Mouse (Mus musculus) stomach, postnatal 0 days (tissue): ENCODE measurements around the gene Med26. TPM values are rescaled to one million over a fixed set of nuclear protein-coding genes. Genes with fewer than 3 reads are reported as not detected.

Source experiments
- ATAC-seq: fragments of 200-750 bp; cut with Nextera tagmentation; 2 replicates; pipeline ENCODE4 v1.8.0; 2017; ENCODE audit not compliant: low FRiP score, low TSS enrichment
- DNase-seq: peaks from one replicate; pipeline ENCODE4 v3.0.0-alpha.2; 2016; ENCODE audit warnings: low spot score
- H3K27ac ChIP-seq: fragments of 300-500 bp; sonication (generic); replicated peaks from 2 replicates; pipeline ENCODE4 v1.5.1; 2014; ENCODE audit warnings: mild to moderate bottlenecking, control low read depth
- H3K27me3 ChIP-seq: fragments of 300-500 bp; sonication (generic); 2 replicates; pipeline ENCODE4 v1.6.1; 2014; ENCODE audit warnings: low read length; ENCODE audit not compliant: control insufficient read depth, insufficient read depth
- H3K36me3 ChIP-seq: fragments of 300-500 bp; sonication (generic); 2 replicates; pipeline ENCODE4 v1.6.1; 2014; ENCODE audit warnings: low read length, mixed read lengths; ENCODE audit not compliant: control insufficient read depth, insufficient read depth
- H3K4me1 ChIP-seq: fragments of 300-500 bp; sonication (generic); replicated peaks from 2 replicates; pipeline ENCODE4 v1.6.1; 2014; ENCODE audit warnings: antibody characterized with exemption; ENCODE audit not compliant: control insufficient read depth, insufficient read depth
- H3K4me2 ChIP-seq: fragments of 300-500 bp; sonication (generic); replicated peaks from 2 replicates; pipeline ENCODE4 v1.6.1; 2014; ENCODE audit warnings: low read depth, mild to moderate bottlenecking, control low read depth, moderate library complexity
- H3K4me3 ChIP-seq: fragments of 300-500 bp; sonication (generic); 2 replicates; pipeline ENCODE4 v1.5.1; 2014; ENCODE audit warnings: low read depth, low read length, control low read depth
- H3K9ac ChIP-seq: fragments of 300-500 bp; sonication (generic); 2 replicates; pipeline ENCODE4 v1.6.1; 2014; ENCODE audit warnings: mild to moderate bottlenecking, low read length, control low read depth, mixed read lengths
- H3K9me3 ChIP-seq: fragments of 300-500 bp; sonication (generic); 2 replicates; pipeline ENCODE4 v1.6.1; 2016; ENCODE audit warnings: low read length; ENCODE audit not compliant: control insufficient read depth
- CTCF ChIP-seq: IDR thresholded peaks from 2 replicates; pipeline ENCODE4 v1.5.1; 2016; ENCODE audit warnings: antibody characterized with exemption, low read depth, mild to moderate bottlenecking, moderate library complexity
- EP300 ChIP-seq: optimal IDR thresholded peaks from 2 replicates; pipeline ENCODE3; 2016; ENCODE audit warnings: antibody characterized with exemption
- WGBS: fragments of 180-500 bp; shearing (Covaris S2); extraction: QIAGEN DNeasy Blood & Tissue Kit; methylation state at CpG from one replicate; pipeline ENCODE4 v1.1.7; 2014; 5-methylcytosine and 5-hydroxymethylcytosine counted together
- polyA plus RNA-seq: library from polyadenylated mRNA; unstranded; fragments of >200 nt; fragmentation: Nextera tagmentation; extraction: Ambion mirVana; gene quantifications from 2 replicates; pipeline ENCODE4 v1.2.1, GENCODE M21; 2015

Med26 gene
- polyA plus RNA-seq, 1 experiment from 2014 or later, result 7.1 TPM

GRCm38 (mm10) chr8:72572507-72572906, 24.4 kb upstream of the Med26 start:
- peak overlapping the region; percentile 97 for H3K27ac ChIP-seq
- no peaks in the 10 kb centered on the region for H3K27me3 ChIP-seq
- H3K4me2 ChIP-seq, result peak overlapping the region; percentile 86
- 7% methylated on average over 10 of the region's 10 CpGs for WGBS
- peak overlapping the region; percentile 72 for H3K9ac ChIP-seq
- no peak for ATAC-seq
- DNase-seq, result no peak
- H3K4me1 ChIP-seq, result peaks cover 6% of the 10 kb centered on the region; the same call in 1 of the 2 replicates
- no peaks in the 10 kb centered on the region for H3K9me3 ChIP-seq
- H3K4me3 ChIP-seq, result peak overlapping the region; percentile 63
- no peak for TF ChIP-seq EP300
- H3K36me3 ChIP-seq, result peaks cover 3% of the 10 kb centered on the region; the same call in 1 of the 2 replicates

GRCm38 (mm10) chr8:72571611-72572473, 23.8 kb upstream of the Med26 start, which contains the start of gene Tmem38a:
Gene Tmem38a (plus strand): TSS chr8:72572055.
- DNase-seq (peak; percentile 80), ATAC-seq (peak; percentile 27; the same call in 1 of the 2 replicates)
- no peak for TF ChIP-seq EP300
- TF ChIP-seq CTCF, result no peak
- Histone ChIP-seq H3K9me3 (no peaks in the 10 kb centered on the region), H3K4me3 (peak within 1 kb of the TSS; percentile 63), H3K9ac (peak within 1 kb of the TSS; percentile 72), H3K36me3 (peaks cover 7% of the 10 kb centered on the region; the same call in 1 of the 2 replicates), H3K4me1 (peaks cover 6% of the 10 kb centered on the region; the same call in 1 of the 2 replicates), H3K4me2 (peak within 1 kb of the TSS; percentile 86), H3K27ac (peak within 1 kb of the TSS; percentile 97), H3K27me3 (no peaks in the 10 kb centered on the region)
- WGBS, result under 1% methylated on average over 43 of the region's 45 CpGs

GRCm38 (mm10) chr8:72570633-72571610, 22.9 kb upstream of the Med26 start, which contains the start of gene Smim7:
Gene Smim7 (minus strand): TSS chr8:72571088.
- peaks cover 6% of the 10 kb centered on the region; the same call in 1 of the 2 replicates for H3K4me1 ChIP-seq
- peak within 1 kb of the TSS; percentile 63 for H3K4me3 ChIP-seq
- H3K9ac ChIP-seq, result peak within 1 kb of the TSS; percentile 72
- peak within 1 kb of the TSS; percentile 86 for H3K4me2 ChIP-seq
- H3K27me3 ChIP-seq, result no peaks in the 10 kb centered on the region
- peak; percentile 98 for DNase-seq
- H3K36me3 ChIP-seq, result peaks cover 14% of the 10 kb centered on the region
- WGBS, result under 1% methylated on average over 52 of the region's 52 CpGs
- no peaks in the 10 kb centered on the region for H3K9me3 ChIP-seq
- H3K27ac ChIP-seq, result peak within 1 kb of the TSS; percentile 97
- no peak for TF ChIP-seq EP300
- no peak for TF ChIP-seq CTCF
- ATAC-seq, result peak; percentile 98

- H3K27ac ChIP-seq, result no peak overlapping the region
- no peaks in the 10 kb centered on the region for H3K4me1 ChIP-seq
- WGBS, result 83% methylated on average over 2 of the region's 2 CpGs
- TF ChIP-seq CTCF (no peak), EP300 (no peak)
- H3K9ac ChIP-seq, result no peak overlapping the region
- H3K36me3 ChIP-seq, result peaks cover 23% of the 10 kb centered on the region
- no peak for ATAC-seq
- H3K9me3 ChIP-seq, result no peaks in the 10 kb centered on the region
- no peak overlapping the region for H3K4me2 ChIP-seq
- H3K27me3 ChIP-seq, result no peaks in the 10 kb centered on the region
- DNase-seq, result no peak
- H3K4me3 ChIP-seq, result no peak overlapping the region
Observed at GRCm38 (mm10) chr8:72565970-72566369, 17.9 kb upstream of the Med26 start.

GRCm38 (mm10) chr8:72561111-72561689, 13.1 kb upstream of the Med26 start:
- H3K4me2 ChIP-seq, result no peak overlapping the region
- DNase-seq, result no peak
- no peaks in the 10 kb centered on the region for H3K27me3 ChIP-seq
- H3K9me3 ChIP-seq, result no peaks in the 10 kb centered on the region
- H3K36me3 ChIP-seq, result peaks cover 10% of the 10 kb centered on the region
- H3K4me3 ChIP-seq, result no peak overlapping the region
- TF ChIP-seq CTCF (no peak), EP300 (no peak)
- 86% methylated on average over 1 of the region's 1 CpGs for WGBS
- H3K4me1 ChIP-seq, result no peaks in the 10 kb centered on the region
- ATAC-seq, result no peak
- H3K27ac ChIP-seq, result no peak overlapping the region
- no peak overlapping the region for H3K9ac ChIP-seq
